Mouse (Mus musculus): ENCODE measurements at regions not wholly inside any gene's neighbourhood (a gene's known extent, or its start where the extent isn't known, plus 50 kb on each side); places are given as distances from the start of the nearest gene placed in this dataset.

- no peaks in the 10 kb centered on the region for H3K4me1 ChIP-seq
- no peaks in the 10 kb centered on the region for H3K9me3 ChIP-seq (replicated peaks)
- no peaks in the 10 kb centered on the region for H3K36me3 ChIP-seq
- 61% methylated on average over 2 of the region's 2 CpGs for WGBS
- no peak overlapping the region for H3K4me2 ChIP-seq (replicated peaks)
- H3K4me3 ChIP-seq: no peak overlapping the region
- H3K9ac ChIP-seq: no peak overlapping the region
- no peak overlapping the region for H3K27ac ChIP-seq
- ATAC-seq (ENCODE audit: low FRiP score): no peak
- no peaks in the 10 kb centered on the region for H3K27me3 ChIP-seq
Observed at GRCm38 (mm10) chr15:6207239-6207638, 92.3 kb upstream of the Dab2 start.

DNA sequence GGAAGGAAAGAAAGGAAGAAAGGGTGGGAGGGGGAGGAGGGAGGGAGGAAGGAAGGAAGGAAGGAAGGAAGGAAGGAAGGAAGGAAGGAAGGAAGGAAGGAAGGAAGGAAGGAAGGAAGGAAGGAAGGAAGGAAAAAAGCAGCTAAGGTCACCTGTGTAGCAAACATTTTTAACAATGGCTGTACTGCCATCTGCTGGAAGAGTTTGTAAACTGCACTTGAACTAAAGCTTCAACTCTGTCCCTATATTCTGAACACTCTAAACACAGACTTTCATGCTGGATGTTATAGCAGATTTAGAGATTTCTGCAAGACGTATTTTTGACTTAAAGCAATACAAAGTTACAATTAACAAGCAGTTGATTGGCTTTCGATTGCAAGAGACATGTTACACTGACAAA, 90.3 kb upstream of the Dab2 start:
- Histone ChIP-seq H3K9me3 (replicated peaks) (no peaks in the 10 kb centered on the region), H3K9ac (no peak overlapping the region), H3K4me3 (no peak overlapping the region), H3K4me1 (no peaks in the 10 kb centered on the region), H3K27me3 (no peaks in the 10 kb centered on the region), H3K36me3 (no peaks in the 10 kb centered on the region), H3K4me2 (replicated peaks) (no peak overlapping the region), H3K27ac (no peak overlapping the region)
- ATAC-seq (ENCODE audit: low FRiP score): peak; percentile 61; the same call in 1 of the 2 replicates
- 17% methylated on average over 2 of the region's 2 CpGs for WGBS

- H3K4me1 ChIP-seq: no peaks in the 10 kb centered on the region
- 74% methylated on average over 3 of the region's 3 CpGs for WGBS
- no peaks in the 10 kb centered on the region for H3K9me3 ChIP-seq (replicated peaks)
- no peak overlapping the region for H3K4me3 ChIP-seq
- no peak overlapping the region for H3K9ac ChIP-seq
- H3K27ac ChIP-seq: no peak overlapping the region
- H3K27me3 ChIP-seq: no peaks in the 10 kb centered on the region
- ATAC-seq (ENCODE audit: low FRiP score): no peak
- H3K4me2 ChIP-seq (replicated peaks): no peak overlapping the region
- no peaks in the 10 kb centered on the region for H3K36me3 ChIP-seq
Observed at GRCm38 (mm10) chr15:6218087-6218486, 81.5 kb upstream of the Dab2 start.

GRCm38 (mm10) chr15:6225227-6225626, 74.4 kb upstream of the Dab2 start:
- Histone ChIP-seq H3K9me3 (replicated peaks) (no peaks in the 10 kb centered on the region), H3K27me3 (no peaks in the 10 kb centered on the region)
- 87% methylated on average over 1 of the region's 1 CpGs for WGBS

DNA sequence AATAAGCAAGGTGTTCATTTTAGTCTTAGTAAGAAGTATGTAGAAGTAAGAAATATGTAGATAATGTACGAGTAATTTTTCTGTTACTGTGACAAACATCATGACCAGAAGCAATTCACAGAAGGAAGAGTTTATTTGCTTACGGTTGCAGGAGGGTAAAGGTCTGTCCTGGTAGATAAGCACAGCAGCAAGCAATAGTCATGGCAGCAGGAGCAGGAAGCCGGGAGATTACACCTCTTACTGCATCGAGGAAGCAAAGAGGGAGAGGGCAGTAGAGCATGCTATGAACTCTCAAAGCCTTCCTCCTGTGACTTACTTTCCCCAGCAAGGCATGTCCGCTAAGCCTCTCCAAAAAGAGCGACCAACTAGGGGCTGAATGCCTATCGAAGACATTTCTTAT, 69.0 kb upstream of the Dab2 start:
- H3K4me1 ChIP-seq: no peaks in the 10 kb centered on the region
- no peak overlapping the region for H3K9ac ChIP-seq
- no peak overlapping the region for H3K27ac ChIP-seq
- no peaks in the 10 kb centered on the region for H3K36me3 ChIP-seq
- H3K4me2 ChIP-seq (replicated peaks): no peak overlapping the region
- no peak overlapping the region for H3K4me3 ChIP-seq
- H3K9me3 ChIP-seq (replicated peaks): no peaks in the 10 kb centered on the region
- ATAC-seq (ENCODE audit: low FRiP score): no peak
- H3K27me3 ChIP-seq: no peaks in the 10 kb centered on the region
- 90% methylated on average over 7 of the region's 7 CpGs for WGBS

More at GRCm38 (mm10) chr15:6225227-6225626, 74.4 kb upstream of the Dab2 start:
- H3K4me3 ChIP-seq: no peak overlapping the region
- no peaks in the 10 kb centered on the region for H3K36me3 ChIP-seq
- H3K27ac ChIP-seq: no peak overlapping the region
- no peak for ATAC-seq (ENCODE audit: low FRiP score)
- H3K4me1 ChIP-seq: no peaks in the 10 kb centered on the region
- H3K9ac ChIP-seq: no peak overlapping the region
- H3K4me2 ChIP-seq (replicated peaks): no peak overlapping the region

- ATAC-seq (ENCODE audit: low FRiP score): no peak
- Histone ChIP-seq H3K27me3 (no peaks in the 10 kb centered on the region), H3K9me3 (replicated peaks) (no peaks in the 10 kb centered on the region), H3K9ac (no peak overlapping the region), H3K36me3 (no peaks in the 10 kb centered on the region), H3K4me2 (replicated peaks) (no peak overlapping the region), H3K4me1 (no peaks in the 10 kb centered on the region), H3K4me3 (no peak overlapping the region), H3K27ac (no peak overlapping the region)
- 75% methylated on average over 12 of the region's 12 CpGs for WGBS
Observed at GRCm38 (mm10) chr15:6231308-6232103, 68.1 kb upstream of the Dab2 start.

GRCm38 (mm10) chr15:6233621-6234020, 66.0 kb upstream of the Dab2 start:
- no peaks in the 10 kb centered on the region for H3K27me3 ChIP-seq
- 78% methylated on average over 3 of the region's 3 CpGs for WGBS
- no peak for ATAC-seq (ENCODE audit: low FRiP score)

DNA sequence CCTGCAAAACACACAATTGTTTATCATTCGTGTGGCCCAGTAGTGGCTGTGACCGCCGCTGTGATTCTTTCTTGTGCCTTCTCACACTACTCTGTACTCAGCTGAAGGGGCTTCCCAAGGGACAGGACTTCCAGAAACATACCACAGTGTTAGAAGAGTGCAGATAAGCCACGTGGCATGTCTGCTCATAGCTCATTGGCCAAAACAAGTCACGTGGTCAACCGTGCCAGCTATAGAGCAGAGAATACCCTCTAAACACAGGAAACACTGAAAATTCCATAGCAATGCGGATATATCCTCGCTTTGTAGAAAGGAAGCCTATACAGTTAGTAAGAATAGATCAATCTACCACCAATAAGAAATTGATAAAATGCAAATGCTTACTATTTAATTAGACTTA, 63.0 kb upstream of the Dab2 start:
- no peaks in the 10 kb centered on the region for H3K4me1 ChIP-seq
- no peak overlapping the region for H3K9ac ChIP-seq
- ATAC-seq (ENCODE audit: low FRiP score): no peak
- no peak overlapping the region for H3K4me3 ChIP-seq
- WGBS: 87% methylated on average over 8 of the region's 8 CpGs
- no peaks in the 10 kb centered on the region for H3K36me3 ChIP-seq
- no peak overlapping the region for H3K27ac ChIP-seq
- no peaks in the 10 kb centered on the region for H3K27me3 ChIP-seq
- no peak overlapping the region for H3K4me2 ChIP-seq (replicated peaks)
- H3K9me3 ChIP-seq (replicated peaks): no peaks in the 10 kb centered on the region

More at GRCm38 (mm10) chr15:6233621-6234020, 66.0 kb upstream of the Dab2 start:
- Histone ChIP-seq H3K4me2 (replicated peaks) (no peak overlapping the region), H3K9ac (no peak overlapping the region), H3K27ac (no peak overlapping the region), H3K4me1 (no peaks in the 10 kb centered on the region), H3K4me3 (no peak overlapping the region), H3K9me3 (replicated peaks) (no peaks in the 10 kb centered on the region), H3K36me3 (no peaks in the 10 kb centered on the region)

DNA sequence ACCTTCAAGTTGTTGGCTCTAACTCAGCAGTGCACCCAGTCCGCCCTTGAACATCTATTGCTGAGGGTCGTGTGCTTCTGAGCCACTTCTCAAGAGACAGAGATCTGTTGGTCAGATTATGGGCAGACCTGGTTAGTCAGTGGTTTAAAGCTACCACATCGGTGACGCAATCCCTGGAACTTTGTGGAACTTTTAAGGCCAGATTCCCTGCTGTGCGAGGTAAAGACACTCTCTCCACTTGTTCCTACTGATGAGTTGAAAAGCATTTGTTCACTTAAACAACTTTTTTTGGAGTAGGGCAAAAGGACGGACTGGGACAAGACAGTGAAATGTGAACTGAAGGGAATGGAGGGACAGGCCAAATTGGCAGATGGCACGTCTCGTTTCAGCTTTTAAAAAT, 61.9 kb upstream of the Dab2 start:
- Histone ChIP-seq H3K4me2 (replicated peaks) (no peak overlapping the region), H3K36me3 (no peaks in the 10 kb centered on the region), H3K27ac (no peak overlapping the region), H3K4me1 (no peaks in the 10 kb centered on the region), H3K9ac (no peak overlapping the region), H3K4me3 (no peak overlapping the region), H3K27me3 (no peaks in the 10 kb centered on the region), H3K9me3 (replicated peaks) (no peaks in the 10 kb centered on the region)
- WGBS: 66% methylated on average over 8 of the region's 8 CpGs
- no peak for ATAC-seq (ENCODE audit: low FRiP score)

DNA sequence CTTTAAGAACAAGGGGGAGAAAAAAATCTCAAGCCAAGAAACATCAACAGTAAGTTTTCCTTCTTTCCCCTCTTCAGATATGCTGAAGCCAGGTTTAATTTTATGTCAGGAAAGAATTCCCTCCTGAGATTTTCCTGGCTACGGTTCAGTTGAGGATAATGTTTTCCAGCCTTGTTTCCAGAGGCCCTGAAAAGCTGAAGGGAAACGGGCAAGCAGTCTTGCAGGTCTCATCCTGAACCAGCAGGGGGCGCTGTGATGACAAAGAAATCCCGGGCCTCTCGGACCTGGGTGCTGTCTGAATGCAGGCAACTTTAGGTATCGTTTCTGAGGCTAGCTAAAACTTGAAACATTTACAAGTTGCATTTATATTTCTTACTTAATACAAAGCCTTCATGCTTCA, 61.5 kb upstream of the Dab2 start:
- H3K9ac ChIP-seq: no peak overlapping the region
- no peaks in the 10 kb centered on the region for H3K36me3 ChIP-seq
- H3K4me1 ChIP-seq: no peaks in the 10 kb centered on the region
- H3K9me3 ChIP-seq (replicated peaks): no peaks in the 10 kb centered on the region
- H3K4me2 ChIP-seq (replicated peaks): no peak overlapping the region
- ATAC-seq (ENCODE audit: low FRiP score): peak; percentile 67
- no peaks in the 10 kb centered on the region for H3K27me3 ChIP-seq
- H3K27ac ChIP-seq: no peak overlapping the region
- 5% methylated on average over 6 of the region's 6 CpGs for WGBS
- no peak overlapping the region for H3K4me3 ChIP-seq

DNA sequence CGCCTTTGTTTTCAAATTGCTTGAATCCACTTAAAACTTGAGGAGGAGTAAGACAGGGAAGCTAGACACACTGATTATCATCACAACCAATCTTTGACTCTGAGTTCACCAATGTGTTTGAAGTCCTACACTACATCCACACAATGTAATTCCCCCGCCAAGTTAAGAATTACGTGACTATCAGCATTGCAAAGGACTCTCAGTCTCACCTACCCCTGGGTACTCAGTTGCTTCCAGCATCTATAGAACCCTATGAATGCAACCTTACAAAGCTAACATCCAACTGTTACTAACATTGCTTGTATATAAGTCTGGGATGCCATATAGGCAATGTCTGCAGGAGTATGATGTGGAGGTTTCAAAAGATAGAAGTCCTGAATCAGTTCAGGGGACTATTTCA, 60.8 kb upstream of the Dab2 start:
- Histone ChIP-seq H3K4me3 (no peak overlapping the region), H3K9ac (no peak overlapping the region), H3K27ac (no peak overlapping the region), H3K4me2 (replicated peaks) (no peak overlapping the region), H3K9me3 (replicated peaks) (no peaks in the 10 kb centered on the region), H3K4me1 (no peaks in the 10 kb centered on the region), H3K27me3 (no peaks in the 10 kb centered on the region), H3K36me3 (no peaks in the 10 kb centered on the region)
- no peak for ATAC-seq (ENCODE audit: low FRiP score)
- WGBS: 91% methylated on average over 3 of the region's 3 CpGs

GRCm38 (mm10) chr15:6242132-6242531, 57.5 kb upstream of the Dab2 start:
- Histone ChIP-seq H3K4me3 (no peak overlapping the region), H3K9me3 (replicated peaks) (no peaks in the 10 kb centered on the region), H3K36me3 (no peaks in the 10 kb centered on the region), H3K4me2 (replicated peaks) (no peak overlapping the region), H3K27me3 (no peaks in the 10 kb centered on the region), H3K27ac (no peak overlapping the region), H3K9ac (no peak overlapping the region), H3K4me1 (no peaks in the 10 kb centered on the region)
- 77% methylated on average over 4 of the region's 4 CpGs for WGBS
- no peak for ATAC-seq (ENCODE audit: low FRiP score)

DNA sequence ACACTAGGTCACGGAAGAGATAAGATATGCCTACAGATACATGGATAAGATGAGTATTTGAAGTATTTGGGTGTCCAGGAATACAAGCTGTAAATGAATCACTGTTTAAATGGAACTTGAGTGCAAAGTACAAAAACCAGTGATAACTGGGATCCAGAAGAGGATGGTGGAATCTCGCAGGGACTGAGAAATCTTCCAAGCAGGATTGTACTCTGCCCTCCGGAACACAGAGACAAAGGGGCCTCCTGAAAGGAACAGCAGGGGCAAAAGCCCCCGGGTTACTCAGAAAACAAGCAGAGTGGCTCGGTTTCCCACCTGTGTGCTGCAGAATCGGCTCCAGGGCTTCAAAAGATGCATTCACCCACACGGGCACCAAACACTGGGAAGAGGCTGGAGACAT, 55.2 kb upstream of the Dab2 start:
- no peak overlapping the region for H3K4me2 ChIP-seq (replicated peaks)
- H3K27me3 ChIP-seq: no peaks in the 10 kb centered on the region
- ATAC-seq (ENCODE audit: low FRiP score): no peak
- WGBS: 40% methylated on average over 7 of the region's 7 CpGs
- H3K9ac ChIP-seq: no peak overlapping the region
- no peaks in the 10 kb centered on the region for H3K9me3 ChIP-seq (replicated peaks)
- no peaks in the 10 kb centered on the region for H3K36me3 ChIP-seq
- H3K27ac ChIP-seq: no peak overlapping the region
- no peak overlapping the region for H3K4me3 ChIP-seq
- no peaks in the 10 kb centered on the region for H3K4me1 ChIP-seq

Measured in hindbrain, embryonic 12.5 days (tissue).